Mouse (Mus musculus) stomach, embryonic 14.5 days (tissue): ENCODE measurements around the gene Top3a. TPM values are rescaled to one million over a fixed set of nuclear protein-coding genes. Genes with fewer than 3 reads are reported as not detected.

Experiments used
- ATAC-seq: fragments of 200-750 bp; cut with Nextera tagmentation; 2 replicates; pipeline ENCODE4 v1.8.0; 2017; ENCODE audit warnings: low read depth, moderate TSS enrichment; ENCODE audit not compliant: insufficient number of reproducible peaks, insufficient read depth, low FRiP score
- H3K27ac ChIP-seq: fragments of 300-500 bp; sonication (generic); 2 replicates; pipeline ENCODE4 v1.5.1; 2014; ENCODE audit warnings: mild to moderate bottlenecking, low read length, moderate library complexity, mixed read lengths
- H3K27me3 ChIP-seq: fragments of 300-500 bp; sonication (generic); 2 replicates; pipeline ENCODE4 v1.6.1; 2014; ENCODE audit warnings: low read length, control low read depth, mixed read lengths; ENCODE audit not compliant: control insufficient read depth, insufficient read depth
- H3K36me3 ChIP-seq: fragments of 300-500 bp; sonication (generic); 2 replicates; pipeline ENCODE4 v1.6.1; 2014; ENCODE audit warnings: mild to moderate bottlenecking, control low read depth, low read length, moderate library complexity, mixed read lengths; ENCODE audit not compliant: control insufficient read depth, insufficient read depth
- H3K4me1 ChIP-seq: fragments of 300-500 bp; sonication (generic); 2 replicates; pipeline ENCODE4 v1.6.1; 2014; ENCODE audit warnings: low read length, control low read depth, mixed read lengths; ENCODE audit not compliant: control insufficient read depth, insufficient read depth
- H3K4me2 ChIP-seq: fragments of 300-500 bp; sonication (generic); replicated peaks from 2 replicates; pipeline ENCODE4 v1.6.1; 2014; ENCODE audit warnings: low read depth, low read length, control low read depth
- H3K4me3 ChIP-seq: fragments of 300-500 bp; sonication (generic); 2 replicates; pipeline ENCODE4 v1.5.1; 2014; ENCODE audit warnings: low read depth, low read length, control low read depth
- H3K9ac ChIP-seq: fragments of 300-500 bp; sonication (generic); replicated peaks from 2 replicates; pipeline ENCODE4 v1.6.1; 2014; ENCODE audit warnings: low read depth, mild to moderate bottlenecking, control low read depth, low read length, moderate library complexity, mixed read lengths
- H3K9me3 ChIP-seq: fragments of 300-500 bp; sonication (generic); 2 replicates; pipeline ENCODE4 v1.6.1; 2016; ENCODE audit warnings: low read depth, low read length, control low read depth; ENCODE audit not compliant: control insufficient read depth
- WGBS: fragments of 180-500 bp; shearing (Covaris S2); extraction: QIAGEN DNeasy Blood & Tissue Kit; methylation state at CpG from one replicate; pipeline ENCODE4 v1.1.7; 2014; 5-methylcytosine and 5-hydroxymethylcytosine counted together
- polyA plus RNA-seq: library from polyadenylated mRNA; unstranded; fragments of >200 nt; fragmentation: Nextera tagmentation; extraction: Ambion mirVana; gene quantifications from 2 replicates; pipeline ENCODE4 v1.2.1, GENCODE M21; 2014

Top3a gene
- polyA plus RNA-seq, 1 experiment from 2014 or later, result 14.7 TPM

DNA sequence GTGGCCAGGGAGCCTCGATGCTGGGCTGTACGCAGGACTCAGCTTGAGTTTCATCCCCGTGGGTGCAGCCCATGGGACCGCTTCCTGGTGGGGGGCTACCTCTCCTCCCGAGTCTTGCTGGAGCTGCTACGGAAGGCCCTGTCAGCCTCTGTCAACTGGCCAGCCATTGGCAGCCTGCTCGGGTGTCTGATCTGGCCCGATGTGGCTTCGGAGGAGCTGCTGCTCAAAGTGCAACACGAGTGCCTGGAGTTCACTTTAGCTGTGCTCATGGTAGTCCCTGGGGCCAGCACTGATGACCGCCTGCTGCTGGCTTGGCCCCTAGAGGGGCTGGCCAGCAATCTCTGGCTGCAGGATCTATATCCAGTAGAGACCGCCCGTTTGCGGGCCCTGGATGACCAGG is 45.9 kb downstream of the Top3a start:
- WGBS, result 90% methylated on average over 14 of the region's 14 CpGs
- Histone ChIP-seq H3K27me3 (no peaks in the 10 kb centered on the region), H3K4me1 (peaks cover 15% of the 10 kb centered on the region; the same call in 1 of the 2 replicates), H3K4me2 (no peak overlapping the region), H3K4me3 (no peak overlapping the region), H3K9me3 (no peaks in the 10 kb centered on the region), H3K9ac (no peak overlapping the region), H3K36me3 (peaks cover 3% of the 10 kb centered on the region; the same call in 1 of the 2 replicates), H3K27ac (no peak overlapping the region)
- ATAC-seq, result no peak

DNA sequence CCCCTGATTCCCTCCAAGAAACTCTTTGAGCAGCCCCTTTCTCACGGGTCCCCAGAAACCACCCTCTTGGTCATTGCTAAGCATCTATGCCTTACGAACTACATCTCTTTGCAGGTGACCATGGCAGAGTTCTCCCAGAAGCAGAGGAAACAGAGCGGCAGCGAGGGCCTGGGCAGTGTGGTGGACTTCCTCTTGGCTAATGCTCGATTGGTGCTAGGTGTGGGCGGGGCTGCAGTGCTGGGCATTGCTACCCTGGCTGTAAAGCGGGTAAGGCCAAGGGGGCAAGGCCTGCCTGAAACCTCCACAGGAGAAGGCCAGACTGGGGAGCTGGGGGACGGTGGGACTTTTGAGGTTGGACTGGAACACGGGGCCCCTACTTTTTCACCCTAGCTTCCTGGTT is 47.0 kb downstream of the Top3a start:
- peaks cover 17% of the 10 kb centered on the region; the same call in 1 of the 2 replicates for H3K4me1 ChIP-seq
- H3K36me3 ChIP-seq, result peaks cover 3% of the 10 kb centered on the region; the same call in 1 of the 2 replicates
- no peak overlapping the region for H3K9ac ChIP-seq
- H3K4me3 ChIP-seq, result no peak overlapping the region
- no peak overlapping the region for H3K4me2 ChIP-seq
- 82% methylated on average over 9 of the region's 9 CpGs for WGBS
- no peaks in the 10 kb centered on the region for H3K27me3 ChIP-seq
- no peaks in the 10 kb centered on the region for H3K9me3 ChIP-seq
- no peak overlapping the region for H3K27ac ChIP-seq
- no peak for ATAC-seq

DNA sequence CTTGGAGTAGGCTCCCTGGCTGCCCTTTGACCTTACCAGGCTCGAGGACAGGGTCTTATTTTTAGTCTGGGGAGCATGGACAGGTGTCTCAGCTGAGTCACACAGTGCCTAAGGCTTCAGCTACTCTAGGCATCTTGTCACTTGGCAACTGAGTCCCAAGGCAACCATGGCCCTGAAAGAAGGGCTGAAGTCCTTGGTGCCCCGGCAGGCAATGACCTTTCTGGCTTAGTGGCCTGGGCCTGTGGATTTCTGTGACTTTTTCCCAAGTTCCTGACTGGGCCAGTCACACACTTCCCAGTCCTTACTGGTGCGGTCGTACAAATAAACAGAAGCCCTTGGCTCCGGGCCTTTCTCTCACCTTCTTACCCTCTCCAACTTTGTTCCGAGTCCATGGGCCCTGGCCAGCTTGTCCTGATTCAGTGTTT is 47.9 kb downstream of the Top3a start:
- Histone ChIP-seq H3K4me1 (peaks cover 17% of the 10 kb centered on the region; the same call in 1 of the 2 replicates), H3K36me3 (peaks cover 4% of the 10 kb centered on the region), H3K9me3 (no peaks in the 10 kb centered on the region), H3K4me2 (peak overlapping the region; percentile 66), H3K27ac (no peak overlapping the region), H3K9ac (no peak overlapping the region), H3K27me3 (no peaks in the 10 kb centered on the region), H3K4me3 (peak overlapping the region; percentile 87; the same call in 1 of the 2 replicates)
- no peak for ATAC-seq
- 60% methylated on average over 6 of the region's 6 CpGs for WGBS

DNA sequence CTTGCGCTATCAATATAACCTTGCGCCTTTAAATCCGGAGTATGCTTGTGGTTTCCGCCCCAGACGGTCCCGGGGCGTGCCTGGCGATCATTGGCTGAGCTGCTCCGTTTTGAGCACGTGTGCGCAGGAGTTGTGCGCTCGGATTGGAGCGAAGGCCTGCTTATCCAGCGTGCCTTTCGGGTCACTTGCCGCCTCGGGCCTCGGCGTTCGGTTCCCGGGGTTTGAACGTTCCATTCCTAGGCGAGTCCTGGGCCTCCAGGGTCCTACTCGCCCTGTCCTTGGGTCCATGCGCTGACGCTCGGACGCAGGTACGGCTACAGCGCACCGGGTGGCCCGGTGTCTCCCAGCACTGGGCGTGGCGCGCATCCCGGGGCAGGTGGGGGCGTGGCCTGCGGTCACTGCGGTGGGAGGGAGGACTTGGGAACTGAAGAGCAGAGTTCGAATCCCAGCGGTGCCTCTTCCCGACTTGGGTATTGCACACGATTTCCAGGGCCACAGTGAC is 48.9 kb downstream of the Top3a start, which contains the start of gene Mief2:
TSS of gene Mief2 (plus strand) at position 139 of the 502 bp plus-strand sequence.
- peak within 1 kb of the TSS; percentile 87; the same call in 1 of the 2 replicates for H3K9ac ChIP-seq
- peak within 1 kb of the TSS; percentile 87 for H3K4me3 ChIP-seq
- peak within 1 kb of the TSS; percentile 66 for H3K4me2 ChIP-seq
- H3K4me1 ChIP-seq, result peaks cover 17% of the 10 kb centered on the region; the same call in 1 of the 2 replicates
- WGBS, result under 1% methylated on average over 44 of the region's 44 CpGs
- H3K27me3 ChIP-seq, result no peaks in the 10 kb centered on the region
- H3K27ac ChIP-seq, result peak within 1 kb of the TSS; percentile 89
- H3K9me3 ChIP-seq, result no peaks in the 10 kb centered on the region
- ATAC-seq, result peak; percentile 92
- H3K36me3 ChIP-seq, result peaks cover 8% of the 10 kb centered on the region

DNA sequence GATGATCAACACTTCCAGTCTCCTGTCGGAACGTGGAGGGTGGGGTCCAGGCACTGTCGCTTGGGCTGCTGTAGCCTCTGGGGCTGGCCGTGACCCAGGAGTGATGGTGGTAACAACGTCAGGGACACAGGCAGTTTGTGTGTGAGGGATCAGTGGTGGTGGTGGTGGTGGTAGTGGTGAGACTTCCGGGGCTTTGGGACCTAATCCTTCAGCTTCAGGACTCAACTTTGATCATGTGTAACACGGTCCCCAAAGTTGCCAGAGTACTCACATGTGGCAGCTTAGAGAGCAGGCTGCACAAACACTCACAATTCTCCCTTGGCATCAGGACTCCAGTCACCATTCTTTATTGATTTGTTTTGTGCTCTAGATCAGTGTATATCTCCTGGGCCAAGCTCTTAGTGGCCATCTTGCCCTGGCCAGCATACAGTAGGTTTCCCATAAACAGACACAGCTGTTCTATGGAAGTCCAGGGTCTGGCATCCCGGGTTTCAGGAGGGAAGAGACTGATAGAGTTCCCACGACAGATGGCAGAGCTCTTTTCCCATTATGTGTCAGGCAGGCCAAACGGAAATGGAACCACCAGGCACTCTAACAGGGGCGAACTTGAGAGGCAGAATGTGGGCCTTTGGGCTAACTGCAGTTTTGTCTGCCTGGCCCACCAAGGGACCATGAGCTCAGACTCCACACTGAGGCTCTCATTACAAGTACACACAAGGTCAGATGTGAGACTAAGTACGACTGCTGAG is 49.6 kb downstream of the Top3a start:
- Histone ChIP-seq H3K27ac (peak overlapping the region; percentile 89), H3K4me3 (peak overlapping the region; percentile 87), H3K4me2 (peak overlapping the region; percentile 66), H3K4me1 (peaks cover 17% of the 10 kb centered on the region; the same call in 1 of the 2 replicates), H3K9me3 (no peaks in the 10 kb centered on the region), H3K9ac (peak overlapping the region; percentile 87; the same call in 1 of the 2 replicates), H3K27me3 (no peaks in the 10 kb centered on the region), H3K36me3 (peaks cover 11% of the 10 kb centered on the region)
- ATAC-seq, result no peak
- WGBS, result 4% methylated on average over 12 of the region's 12 CpGs

DNA sequence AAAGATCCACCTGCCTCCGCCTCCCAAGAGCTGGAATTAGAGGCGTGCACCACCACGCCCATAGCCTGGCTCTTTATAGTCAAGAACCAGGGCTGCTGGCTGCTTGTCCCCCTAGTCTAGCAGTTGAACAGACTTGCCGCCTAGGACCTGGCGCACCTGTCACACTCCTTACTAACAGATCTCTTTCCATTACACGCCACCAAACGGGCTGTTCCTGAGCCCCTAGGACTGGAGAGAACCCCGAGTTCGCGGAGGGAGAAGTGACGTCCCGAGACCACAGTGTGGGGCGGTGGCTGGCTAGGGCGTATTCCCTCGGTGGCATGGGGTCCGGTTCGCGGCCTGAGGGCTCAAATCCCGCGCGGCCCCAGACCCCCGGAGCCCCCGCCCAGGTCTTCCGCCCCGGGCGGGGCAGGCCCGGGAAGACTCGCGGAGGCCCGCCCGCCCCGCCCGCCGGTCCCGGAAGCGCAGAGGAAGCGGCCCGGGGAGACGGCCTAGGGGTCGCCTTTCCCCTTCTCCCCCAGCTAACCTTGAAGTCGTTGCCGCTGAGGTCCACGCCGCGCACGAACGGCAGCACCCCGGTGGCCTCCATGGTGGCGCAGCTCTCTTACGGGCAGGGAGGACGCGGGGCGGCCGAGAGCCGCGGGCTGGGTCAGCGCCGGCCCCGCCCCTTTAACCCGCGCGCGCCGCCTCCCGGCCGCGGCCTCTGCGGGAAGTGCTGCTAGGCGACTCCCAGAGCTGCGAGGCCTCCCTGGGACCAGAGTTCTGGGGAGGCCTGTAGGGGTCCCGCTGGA is 50.4 kb downstream of the Top3a start, which contains the start of gene Flii:
TSS of gene Flii (minus strand) at position 663 of the 791 bp plus-strand sequence.
- Histone ChIP-seq H3K9me3 (no peaks in the 10 kb centered on the region), H3K27me3 (no peaks in the 10 kb centered on the region), H3K4me3 (peak within 1 kb of the TSS; percentile 87), H3K27ac (peak within 1 kb of the TSS; percentile 89), H3K9ac (peak within 1 kb of the TSS; percentile 87), H3K4me1 (peaks cover 17% of the 10 kb centered on the region; the same call in 1 of the 2 replicates), H3K4me2 (peak within 1 kb of the TSS; percentile 66), H3K36me3 (peaks cover 19% of the 10 kb centered on the region)
- ATAC-seq, result peak; percentile 66
- under 1% methylated on average over 57 of the region's 71 CpGs for WGBS

DNA sequence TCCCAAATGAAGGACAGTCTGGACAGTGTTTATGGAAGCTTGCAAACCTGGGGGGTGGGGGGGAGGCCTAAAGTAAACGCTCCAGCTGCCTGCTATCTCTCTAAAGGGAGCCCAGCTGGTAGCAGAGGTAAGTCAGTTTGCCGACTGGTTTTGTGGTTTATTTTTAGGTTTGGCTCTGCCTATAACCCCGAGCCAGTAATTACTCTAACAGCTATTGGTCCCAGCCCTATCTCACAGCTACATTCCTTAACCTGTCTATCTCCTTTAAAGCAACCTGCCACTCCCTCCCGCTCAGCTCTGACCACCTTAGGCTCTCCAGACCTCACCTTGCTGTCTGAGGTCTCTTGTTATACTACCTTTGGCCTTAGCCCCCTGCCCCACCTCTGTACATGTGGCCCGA is 57.9 kb downstream of the Top3a start:
- ATAC-seq, result no peak; the same call in 1 of the 2 replicates
- H3K27ac ChIP-seq, result no peak overlapping the region
- H3K27me3 ChIP-seq, result no peaks in the 10 kb centered on the region
- H3K4me1 ChIP-seq, result no peaks in the 10 kb centered on the region
- no peak overlapping the region for H3K9ac ChIP-seq
- no peak overlapping the region for H3K4me2 ChIP-seq
- 63% methylated on average over 5 of the region's 5 CpGs for WGBS
- H3K9me3 ChIP-seq, result no peaks in the 10 kb centered on the region
- peaks cover 72% of the 10 kb centered on the region for H3K36me3 ChIP-seq
- H3K4me3 ChIP-seq, result no peak overlapping the region

DNA sequence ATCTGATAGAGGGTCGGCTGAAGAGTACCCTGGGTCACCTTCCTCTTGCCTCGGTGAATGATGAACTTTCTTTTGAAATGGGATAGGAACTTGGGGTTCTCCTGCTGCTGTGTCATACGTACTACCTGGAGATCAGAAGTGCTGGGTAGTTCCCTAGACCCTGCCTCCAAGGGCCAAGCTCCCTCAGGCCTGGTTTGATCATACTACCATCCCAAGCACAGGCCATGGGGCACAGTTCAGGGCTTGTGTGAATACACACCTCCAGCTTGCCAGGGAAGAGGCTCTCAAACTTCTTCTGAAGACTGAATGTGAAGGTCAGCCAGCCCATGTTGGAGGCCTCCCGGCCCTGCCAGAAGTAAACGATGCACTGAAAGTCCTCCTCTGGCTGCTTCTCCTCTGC is 61.3 kb downstream of the Top3a start:
- no peak for ATAC-seq

More for the DNA sequence above, 61.3 kb downstream of the Top3a start:
- Histone ChIP-seq H3K4me1 (no peaks in the 10 kb centered on the region), H3K27me3 (no peaks in the 10 kb centered on the region), H3K4me2 (no peak overlapping the region), H3K9me3 (no peaks in the 10 kb centered on the region), H3K4me3 (no peak overlapping the region), H3K9ac (no peak overlapping the region), H3K27ac (no peak overlapping the region), H3K36me3 (peaks cover 79% of the 10 kb centered on the region)
- 84% methylated on average over 5 of the region's 5 CpGs for WGBS
